Mouse (Mus musculus): ENCODE data around the gene Serinc5. TPM values are rescaled to one million over a fixed set of nuclear protein-coding genes. Genes with fewer than 3 reads are reported as not detected.

The Serinc5 gene
- polyA plus RNA-seq, 1 experiment from 2014 or later = 12.4 TPM

DNA sequence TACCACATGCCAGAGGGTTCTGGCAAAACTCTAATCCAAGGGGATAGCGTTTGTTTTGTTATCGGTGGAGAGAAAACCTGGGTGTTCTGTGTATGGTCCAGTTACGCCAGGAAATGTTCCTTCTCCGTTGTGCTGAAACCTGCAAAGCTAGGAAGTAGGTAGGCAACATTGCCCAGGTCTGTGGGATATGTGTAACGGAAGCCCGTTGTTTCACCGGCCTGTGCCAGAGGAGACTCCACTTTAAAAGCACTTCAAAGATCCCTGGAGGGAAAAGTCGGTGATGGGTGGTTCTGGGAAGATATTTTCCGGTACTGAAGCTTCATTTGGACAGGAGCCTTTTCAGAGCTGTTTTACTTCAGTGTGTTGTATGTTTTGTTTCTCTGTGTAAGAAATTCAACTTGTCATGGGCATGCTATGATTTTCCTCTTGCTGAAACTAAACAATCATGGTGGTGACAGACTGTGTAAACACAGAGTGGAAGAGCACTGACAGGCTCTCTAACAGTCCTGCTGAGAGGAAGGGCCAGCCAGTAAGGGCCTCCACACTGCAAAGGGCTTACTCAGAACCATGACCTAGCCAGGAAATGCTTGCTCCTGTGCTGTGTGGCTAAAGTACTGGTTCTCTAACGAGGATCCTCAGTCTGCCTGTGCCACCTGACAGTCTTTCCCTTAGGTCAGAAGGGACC lies 83.1 kb downstream of the Serinc5 start:
- H3K4me3 ChIP-seq = no peak overlapping the region
- no peak for ATAC-seq (ENCODE audit: insufficient number of reproducible peaks, insufficient read depth, low FRiP score, low TSS enrichment)
- no peaks in the 10 kb centered on the region for H3K9me3 ChIP-seq
- no peaks in the 10 kb centered on the region for H3K36me3 ChIP-seq
- no peak overlapping the region; the same call in 1 of the 2 replicates for H3K27ac ChIP-seq
- no peak overlapping the region for H3K9ac ChIP-seq
- H3K4me2 ChIP-seq (replicated peaks) = no peak overlapping the region
- 69% methylated on average over 10 of the region's 10 CpGs for WGBS
- H3K27me3 ChIP-seq = no peaks in the 10 kb centered on the region
- no peaks in the 10 kb centered on the region for H3K4me1 ChIP-seq

DNA sequence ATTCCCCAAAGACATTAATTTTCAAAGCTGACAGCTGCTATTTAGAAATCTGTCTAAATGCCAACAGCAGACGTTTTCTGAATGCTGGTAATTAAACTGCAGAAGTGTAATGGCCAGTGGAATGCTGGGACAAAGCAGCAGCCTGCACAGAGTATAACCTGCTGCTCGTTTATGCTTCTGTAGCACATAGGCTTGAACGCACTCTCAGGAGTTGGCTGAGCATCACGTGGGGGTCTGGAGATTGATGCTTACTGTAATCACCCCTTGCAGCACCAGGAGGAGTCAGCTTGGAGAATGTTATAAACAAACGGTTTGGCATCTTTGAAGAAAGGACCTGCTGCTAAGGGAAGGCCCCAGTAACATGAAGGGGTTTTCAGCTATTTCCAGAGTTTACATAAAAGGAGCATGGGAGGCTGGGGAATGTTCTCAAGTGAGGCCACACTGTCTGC lies 85.6 kb downstream of the Serinc5 start:
- H3K36me3 ChIP-seq = no peaks in the 10 kb centered on the region
- no peak overlapping the region for H3K9ac ChIP-seq
- no peaks in the 10 kb centered on the region for H3K27me3 ChIP-seq
- no peaks in the 10 kb centered on the region for H3K4me1 ChIP-seq
- 40% methylated on average over 5 of the region's 5 CpGs for WGBS
- H3K4me3 ChIP-seq = no peak overlapping the region
- no peaks in the 10 kb centered on the region for H3K9me3 ChIP-seq
- no peak for ATAC-seq (ENCODE audit: insufficient number of reproducible peaks, insufficient read depth, low FRiP score, low TSS enrichment)
- H3K4me2 ChIP-seq (replicated peaks) = no peak overlapping the region
- H3K27ac ChIP-seq = no peak overlapping the region

DNA sequence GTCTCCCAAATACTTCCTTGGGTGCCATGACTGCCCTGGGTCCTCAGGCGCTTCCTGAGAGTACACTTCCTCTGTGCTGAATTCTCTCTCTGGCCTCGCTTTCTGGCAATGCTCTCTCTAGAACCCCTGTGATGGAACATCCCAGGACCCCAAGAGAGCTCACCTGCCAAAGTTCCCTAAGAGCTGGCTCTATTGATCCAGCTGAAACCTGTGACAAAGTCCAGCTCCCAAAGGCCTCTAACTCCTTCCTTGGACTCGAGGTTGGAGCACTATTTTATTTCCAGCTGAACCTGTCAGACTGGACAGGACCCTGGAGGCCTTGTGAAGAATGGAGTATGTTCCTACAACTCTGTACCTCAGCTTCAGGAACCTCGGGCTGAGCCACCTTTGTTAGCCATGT lies 86.2 kb downstream of the Serinc5 start:
- H3K4me2 ChIP-seq (replicated peaks) = no peak overlapping the region
- H3K4me1 ChIP-seq = no peaks in the 10 kb centered on the region
- no peak overlapping the region for H3K9ac ChIP-seq
- H3K27ac ChIP-seq = no peak overlapping the region
- H3K9me3 ChIP-seq = no peaks in the 10 kb centered on the region
- no peak for ATAC-seq (ENCODE audit: insufficient number of reproducible peaks, insufficient read depth, low FRiP score, low TSS enrichment)
- 76% methylated on average over 4 of the region's 4 CpGs for WGBS
- H3K4me3 ChIP-seq = no peak overlapping the region
- H3K27me3 ChIP-seq = no peaks in the 10 kb centered on the region
- no peaks in the 10 kb centered on the region for H3K36me3 ChIP-seq

DNA sequence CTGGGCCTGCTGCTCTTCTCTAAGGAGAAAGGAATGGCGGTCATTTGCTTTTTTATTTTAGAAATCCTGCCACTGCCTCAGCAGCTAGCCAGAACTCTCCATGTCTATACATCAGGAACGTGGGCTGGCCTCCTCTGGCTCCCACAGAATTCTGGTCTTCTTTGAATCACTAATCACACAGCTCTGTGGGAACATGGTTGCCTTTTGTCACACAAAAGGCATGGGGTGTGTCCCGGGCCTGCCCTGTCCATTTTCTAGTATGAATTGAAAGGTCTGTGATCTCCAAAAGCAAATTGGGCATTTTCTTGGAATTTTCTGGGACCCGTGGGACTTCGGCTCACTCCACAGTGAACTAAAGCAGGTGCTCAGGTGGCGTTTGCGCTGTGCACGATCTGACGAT lies 87.9 kb downstream of the Serinc5 start:
- Histone ChIP-seq H3K9me3 (no peaks in the 10 kb centered on the region), H3K4me2 (replicated peaks) (no peak overlapping the region), H3K4me3 (no peak overlapping the region), H3K9ac (no peak overlapping the region), H3K4me1 (0 out of 2 replicates have a peak, but pooled peaks cover 6% of the 10 kb centered on the region), H3K27ac (no peak overlapping the region), H3K36me3 (no peaks in the 10 kb centered on the region), H3K27me3 (no peaks in the 10 kb centered on the region)
- 75% methylated on average over 9 of the region's 9 CpGs for WGBS
- no peak for ATAC-seq (ENCODE audit: insufficient number of reproducible peaks, insufficient read depth, low FRiP score, low TSS enrichment)

DNA sequence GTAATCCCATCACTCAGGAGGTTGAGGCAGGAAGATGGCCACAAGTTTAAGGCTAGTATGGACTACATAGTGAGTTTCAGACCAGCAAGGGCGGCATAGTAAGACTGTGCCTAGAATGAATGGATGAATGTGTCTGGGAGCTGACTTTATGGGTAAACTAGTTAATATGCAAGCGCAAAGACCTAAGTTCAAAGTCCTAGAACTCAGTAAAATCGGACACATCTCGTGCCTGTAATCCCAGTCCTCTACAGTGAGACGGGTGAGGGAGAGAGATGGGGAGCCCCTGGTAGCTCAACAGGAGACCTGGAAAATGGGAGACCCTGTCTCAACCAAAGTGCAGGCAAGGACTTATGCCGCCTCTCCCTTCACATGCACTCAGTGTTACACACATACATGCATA lies 88.5 kb downstream of the Serinc5 start:
- WGBS = 91% methylated on average over 6 of the region's 6 CpGs
- Histone ChIP-seq H3K4me3 (no peak overlapping the region), H3K9ac (no peak overlapping the region), H3K4me2 (replicated peaks) (no peak overlapping the region), H3K27me3 (no peaks in the 10 kb centered on the region), H3K4me1 (0 out of 2 replicates have a peak, but pooled peaks cover 6% of the 10 kb centered on the region), H3K27ac (no peak overlapping the region), H3K9me3 (no peaks in the 10 kb centered on the region), H3K36me3 (no peaks in the 10 kb centered on the region)
- no peak for ATAC-seq (ENCODE audit: insufficient number of reproducible peaks, insufficient read depth, low FRiP score, low TSS enrichment)

DNA sequence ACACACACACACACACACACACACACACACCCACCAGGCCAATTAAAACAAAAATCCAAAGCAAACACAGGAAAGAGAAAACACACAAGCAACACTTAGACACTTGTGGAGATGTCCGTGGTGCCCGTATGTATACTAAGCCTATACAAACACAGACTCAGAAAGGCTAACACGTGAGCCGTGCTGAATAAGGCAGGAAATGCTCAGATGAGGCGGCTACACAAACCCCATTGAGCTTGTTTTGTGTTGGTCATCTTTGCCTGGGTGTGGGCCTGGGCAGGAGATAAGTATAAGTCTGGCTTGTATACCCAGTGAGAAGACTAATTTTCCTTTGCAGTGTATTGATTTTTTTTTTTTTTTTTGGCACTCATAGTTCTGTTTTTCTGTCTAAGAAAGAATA lies 91.1 kb downstream of the Serinc5 start:
- H3K4me1 ChIP-seq = 0 out of 2 replicates have a peak, but pooled peaks cover 6% of the 10 kb centered on the region
- H3K27me3 ChIP-seq = no peaks in the 10 kb centered on the region
- H3K9me3 ChIP-seq = no peaks in the 10 kb centered on the region
- H3K4me2 ChIP-seq (replicated peaks) = no peak overlapping the region
- no peak overlapping the region for H3K9ac ChIP-seq
- 84% methylated on average over 5 of the region's 5 CpGs for WGBS
- H3K36me3 ChIP-seq = no peaks in the 10 kb centered on the region
- H3K27ac ChIP-seq = no peak overlapping the region
- H3K4me3 ChIP-seq = no peak overlapping the region
- ATAC-seq (ENCODE audit: insufficient number of reproducible peaks, insufficient read depth, low FRiP score, low TSS enrichment) = no peak

DNA sequence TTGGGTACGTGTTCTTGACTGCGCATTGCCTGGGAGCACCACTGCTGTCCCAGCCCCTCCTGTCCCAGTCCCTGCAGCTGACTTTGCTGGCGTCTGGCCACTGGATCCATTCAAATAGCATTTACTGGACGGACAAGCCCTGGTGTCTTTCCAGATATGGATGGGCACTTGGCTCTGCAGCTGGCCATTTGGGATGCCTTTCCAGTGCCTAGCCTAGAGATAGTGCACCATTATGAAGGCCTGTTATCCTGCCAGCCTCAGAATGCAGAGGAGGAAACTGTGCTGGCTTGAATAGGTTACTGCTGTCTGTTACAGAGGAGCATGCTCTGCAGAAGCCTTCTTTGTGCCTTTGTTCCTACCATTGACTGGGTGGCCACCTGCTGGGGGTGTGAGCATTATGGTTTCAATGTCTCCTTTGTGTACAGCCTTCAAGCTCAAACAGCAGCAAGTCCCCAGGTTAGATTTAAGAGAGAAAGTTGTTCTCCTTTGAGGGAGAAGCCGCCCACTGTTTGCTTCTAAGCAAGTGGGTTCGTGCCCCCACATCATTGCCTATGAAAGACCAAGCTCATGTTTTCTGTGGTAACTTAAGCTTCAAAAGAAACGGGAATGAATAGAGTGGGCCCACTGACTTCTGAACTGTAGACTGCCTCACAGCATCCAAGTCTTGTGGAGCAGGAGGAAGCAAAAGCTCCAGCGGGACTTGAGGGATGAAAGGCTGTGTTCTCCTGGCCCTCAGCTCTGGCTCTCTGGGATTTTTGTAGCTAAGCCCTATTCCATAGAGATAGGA lies 92.5 kb downstream of the Serinc5 start:
- H3K4me1 ChIP-seq = 0 out of 2 replicates have a peak, but pooled peaks cover 6% of the 10 kb centered on the region
- 0 out of 2 replicates have a peak, but pooled peaks cover 5% of the 10 kb centered on the region for H3K36me3 ChIP-seq
- H3K9ac ChIP-seq = no peak overlapping the region
- WGBS = 49% methylated on average over 8 of the region's 8 CpGs
- no peak overlapping the region for H3K4me2 ChIP-seq (replicated peaks)
- no peak for ATAC-seq (ENCODE audit: insufficient number of reproducible peaks, insufficient read depth, low FRiP score, low TSS enrichment)
- H3K9me3 ChIP-seq = no peaks in the 10 kb centered on the region
- H3K27me3 ChIP-seq = no peaks in the 10 kb centered on the region
- H3K27ac ChIP-seq = 0 out of 2 replicates have a peak overlapping the region, but pooled peaks have one; percentile 31
- no peak overlapping the region for H3K4me3 ChIP-seq

DNA sequence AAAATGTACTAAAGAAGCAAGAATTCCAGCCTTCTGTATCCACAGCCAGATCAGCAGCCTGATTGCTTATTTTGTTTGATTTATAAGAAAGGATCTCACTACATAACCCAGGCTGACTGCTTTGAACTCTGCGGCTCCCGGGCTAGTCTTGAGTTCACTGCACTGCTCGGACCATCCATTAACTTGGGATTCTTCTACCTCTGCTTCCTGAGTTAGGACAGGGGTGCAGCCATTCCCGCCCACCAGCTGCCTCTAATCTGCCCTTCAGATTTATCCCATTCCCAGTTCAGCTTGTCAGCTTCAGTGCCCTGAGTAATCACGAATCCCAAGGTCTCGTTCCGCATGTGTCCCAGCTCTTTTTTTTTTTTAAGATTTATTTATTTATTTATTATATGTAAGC lies 93.3 kb downstream of the Serinc5 start:
- Histone ChIP-seq H3K4me1 (0 out of 2 replicates have a peak, but pooled peaks cover 6% of the 10 kb centered on the region), H3K27me3 (no peaks in the 10 kb centered on the region), H3K36me3 (0 out of 2 replicates have a peak, but pooled peaks cover 11% of the 10 kb centered on the region), H3K9me3 (no peaks in the 10 kb centered on the region), H3K4me2 (replicated peaks) (no peak overlapping the region), H3K27ac (no peak overlapping the region), H3K4me3 (no peak overlapping the region), H3K9ac (no peak overlapping the region)
- no peak for ATAC-seq (ENCODE audit: insufficient number of reproducible peaks, insufficient read depth, low FRiP score, low TSS enrichment)
- WGBS = 64% methylated on average over 7 of the region's 7 CpGs

DNA sequence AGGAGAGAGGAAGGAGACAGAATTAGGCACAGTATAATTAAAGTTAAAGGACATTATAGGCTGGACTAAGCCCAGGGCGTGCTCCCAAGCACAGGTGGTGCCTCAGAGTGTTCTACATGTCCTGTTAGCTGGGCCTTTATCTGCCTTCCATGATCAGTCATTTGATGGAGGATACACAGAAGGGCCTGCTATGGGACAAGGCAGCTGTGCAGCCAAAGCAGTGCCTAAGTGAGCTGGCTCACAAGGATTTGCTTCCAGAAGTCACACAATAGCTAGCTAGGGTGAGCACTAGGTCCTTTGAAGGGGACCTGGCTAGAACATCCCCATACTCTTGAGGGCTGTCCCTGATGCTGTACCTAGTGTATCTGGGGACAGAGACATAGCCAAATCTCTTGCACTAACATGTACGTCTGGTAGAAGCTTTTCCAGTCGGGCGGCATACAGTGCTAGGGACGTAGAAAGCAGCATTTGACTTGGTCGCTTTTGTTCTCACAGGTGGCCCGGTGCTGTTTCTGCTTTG lies 94.2 kb downstream of the Serinc5 start:
- Histone ChIP-seq H3K4me3 (no peak overlapping the region), H3K9ac (no peak overlapping the region), H3K9me3 (no peaks in the 10 kb centered on the region), H3K4me2 (replicated peaks) (no peak overlapping the region), H3K36me3 (0 out of 2 replicates have a peak, but pooled peaks cover 11% of the 10 kb centered on the region), H3K27ac (no peak overlapping the region), H3K27me3 (no peaks in the 10 kb centered on the region), H3K4me1 (0 out of 2 replicates have a peak, but pooled peaks cover 6% of the 10 kb centered on the region)
- ATAC-seq (ENCODE audit: insufficient number of reproducible peaks, insufficient read depth, low FRiP score, low TSS enrichment) = no peak
- WGBS = 96% methylated on average over 7 of the region's 7 CpGs

DNA sequence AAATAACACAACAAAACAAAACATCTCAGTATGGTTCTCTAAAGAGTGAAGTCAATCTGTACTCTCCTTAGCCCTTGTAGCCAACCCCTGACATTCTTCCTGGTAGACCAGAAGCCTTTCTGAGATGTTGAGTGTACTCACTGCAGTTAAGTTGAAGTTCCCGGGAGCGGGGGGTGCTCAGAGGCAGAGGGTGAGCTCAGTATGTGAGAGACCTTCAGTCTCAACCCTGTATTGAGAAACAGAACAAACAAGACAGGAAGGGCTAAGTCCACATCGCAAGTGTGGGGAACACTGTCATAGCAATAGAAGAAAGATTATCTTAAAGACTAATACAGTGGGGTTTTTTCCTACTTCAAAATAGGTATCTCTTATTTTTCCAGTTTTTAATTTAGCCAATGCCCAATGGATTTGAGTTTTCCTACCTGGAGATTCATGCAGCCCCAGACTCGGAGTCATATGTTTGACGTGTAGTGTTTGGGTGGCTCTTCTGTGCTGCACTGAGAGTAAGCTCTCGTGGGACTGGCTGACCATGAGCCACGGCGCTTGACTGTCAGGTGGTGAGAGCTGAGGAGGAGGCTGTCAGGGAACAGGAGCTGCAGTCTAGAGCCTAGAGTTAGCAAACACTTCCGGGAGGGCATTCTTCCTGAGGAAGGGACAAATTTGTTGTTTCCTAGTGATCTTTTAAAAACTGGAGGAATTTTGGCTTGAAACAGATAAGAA lies 95.6 kb downstream of the Serinc5 start:
- Histone ChIP-seq H3K27ac (no peak overlapping the region), H3K27me3 (no peaks in the 10 kb centered on the region), H3K36me3 (0 out of 2 replicates have a peak, but pooled peaks cover 11% of the 10 kb centered on the region), H3K4me2 (replicated peaks) (no peak overlapping the region), H3K4me1 (0 out of 2 replicates have a peak, but pooled peaks cover 6% of the 10 kb centered on the region), H3K9me3 (no peaks in the 10 kb centered on the region), H3K4me3 (no peak overlapping the region), H3K9ac (no peak overlapping the region)
- no peak for ATAC-seq (ENCODE audit: insufficient number of reproducible peaks, insufficient read depth, low FRiP score, low TSS enrichment)
- WGBS = 83% methylated on average over 9 of the region's 9 CpGs

DNA sequence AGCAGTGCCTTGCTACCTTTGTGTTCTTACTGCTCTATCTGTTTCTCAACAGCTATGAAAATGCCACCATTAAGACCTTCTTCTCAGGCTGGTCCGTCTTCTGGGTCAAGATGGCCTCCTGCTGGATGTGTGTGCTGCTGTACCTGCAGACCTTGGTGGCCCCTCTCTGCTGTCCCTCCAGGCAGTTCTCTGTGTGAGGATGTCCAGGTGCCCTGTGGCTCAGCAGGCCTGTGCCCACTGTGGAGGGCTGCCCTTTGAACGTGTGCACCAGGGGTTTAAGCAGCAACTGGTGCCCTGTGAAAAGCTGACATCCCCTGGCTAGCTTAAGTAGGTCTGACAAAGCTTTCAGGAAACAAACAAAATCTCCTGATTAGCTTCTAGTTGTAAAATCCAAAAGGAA lies 97.0 kb downstream of the Serinc5 start:
- no peak for ATAC-seq (ENCODE audit: insufficient number of reproducible peaks, insufficient read depth, low FRiP score, low TSS enrichment)
- Histone ChIP-seq H3K27ac (no peak overlapping the region), H3K4me2 (replicated peaks) (no peak overlapping the region), H3K9ac (no peak overlapping the region), H3K27me3 (no peaks in the 10 kb centered on the region), H3K4me3 (no peak overlapping the region), H3K4me1 (0 out of 2 replicates have a peak, but pooled peaks cover 6% of the 10 kb centered on the region), H3K9me3 (no peaks in the 10 kb centered on the region), H3K36me3 (0 out of 2 replicates have a peak, but pooled peaks cover 11% of the 10 kb centered on the region)
- WGBS = 71% methylated on average over 2 of the region's 2 CpGs
